Mouse (Mus musculus): ENCODE results near the gene Pm20d1.

DNA sequence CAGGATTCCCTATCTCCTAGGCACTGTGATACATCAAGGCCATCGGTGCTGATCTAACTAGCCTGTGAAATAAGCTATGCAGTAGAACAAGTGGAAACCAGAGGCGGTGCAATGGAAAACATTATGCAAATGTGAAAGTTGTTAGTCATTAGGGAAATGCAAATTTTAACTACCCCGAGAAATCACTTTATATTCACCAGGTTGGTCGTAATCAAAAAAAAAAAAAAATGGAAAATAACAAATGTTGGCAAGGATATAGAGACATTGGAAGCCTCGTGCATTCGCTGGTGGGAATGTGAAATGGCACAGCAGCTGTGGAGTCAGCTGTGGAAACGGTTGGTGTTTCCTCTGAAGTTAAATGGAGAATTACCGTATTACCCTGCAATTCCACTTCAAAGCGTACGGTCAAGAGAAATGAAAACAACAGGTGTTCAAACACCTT lies 23.7 kb downstream of the Pm20d1 start:
- TF ChIP-seq CTCF (conservative IDR thresholded peaks at IDR 0.05 in 1 of 2, IDR thresholded peaks at IDR 0.05 in 1 of 2; ENCODE audit: low read depth in 2 of 2, low read length in 2 of 2) (no peak), POLR2A (IDR thresholded peaks at IDR 0.05; ENCODE audit: low read depth, low read length) (no peak), RAD21 (IDR thresholded peaks at IDR 0.05; ENCODE audit: low read depth, low read length) (no peak), UBTF (IDR thresholded peaks at IDR 0.05; ENCODE audit: low read depth, low read length) (no peak), CHD2 (IDR thresholded peaks at IDR 0.05; ENCODE audit: low read length) (no peak), ELF1 (IDR thresholded peaks at IDR 0.05; ENCODE audit: low read depth, low read length) (no peak), E2F4 (IDR thresholded peaks at IDR 0.05; ENCODE audit: insufficient replicate concordance, low read depth, low read length) (no peak)
